Mouse (Mus musculus) neutrophil, adult 65 days (primary cell): ENCODE data around the gene Pld5. TPM values are rescaled to one million over a fixed set of nuclear protein-coding genes. Genes with fewer than 3 reads are reported as not detected.

Experiments
- total RNA-seq: library from RNA; stranded (reverse); gene quantifications from 2 replicates; pipeline ENCODE4 v1.2.4, GENCODE M21; 2023

The Pld5 gene
- not detected in 2 replicates for total RNA-seq

DNA sequence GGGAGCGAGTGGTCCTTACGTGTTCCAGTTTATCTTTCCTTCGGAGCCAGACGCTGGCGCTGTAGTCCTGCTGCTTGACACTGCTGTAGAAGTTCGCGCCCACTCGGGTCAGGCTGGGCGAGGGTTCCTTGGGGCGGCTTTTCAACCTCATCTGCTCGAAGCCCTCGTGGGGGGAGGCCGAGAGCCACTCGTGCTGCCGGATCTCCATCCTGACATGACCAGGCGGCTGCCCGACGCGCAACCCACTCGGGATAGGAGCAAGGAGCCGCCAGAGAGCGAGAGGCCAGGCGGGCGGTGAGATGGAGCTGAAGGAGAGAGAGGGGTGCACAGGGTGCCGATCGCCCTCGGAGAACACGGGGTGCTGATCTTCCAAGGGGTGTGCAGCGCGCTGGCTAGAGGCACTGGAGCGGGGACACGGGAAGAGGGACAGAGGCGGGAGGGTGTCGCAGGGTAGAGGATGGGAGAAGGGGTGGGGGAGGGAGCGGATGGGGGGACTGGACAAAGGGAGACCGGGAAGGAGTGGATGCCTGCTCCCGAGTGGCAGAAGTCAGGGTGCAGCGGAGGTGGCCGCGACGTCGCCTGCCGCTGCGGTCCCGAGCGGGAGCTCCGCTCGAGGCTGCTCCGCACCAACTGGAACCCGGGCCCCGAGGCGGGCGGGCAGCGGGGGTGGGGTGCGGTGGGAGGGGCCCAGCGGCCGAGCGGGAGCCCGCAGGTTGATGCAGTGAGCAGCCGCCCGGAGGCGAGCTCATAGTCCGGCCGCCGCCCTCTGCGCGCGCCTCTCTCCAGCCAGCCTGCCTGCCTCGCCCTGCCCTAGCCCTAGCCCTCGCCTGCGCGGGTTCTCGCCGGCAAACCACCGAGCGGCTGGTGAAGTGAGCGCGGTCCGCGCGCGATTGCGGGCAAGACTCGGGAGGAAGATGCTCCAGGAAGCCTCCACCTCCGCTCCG lies at the start of gene Pld5:
Gene Pld5, minus strand, starts transcription at position 646 of the 944 bp plus-strand sequence.

DNA sequence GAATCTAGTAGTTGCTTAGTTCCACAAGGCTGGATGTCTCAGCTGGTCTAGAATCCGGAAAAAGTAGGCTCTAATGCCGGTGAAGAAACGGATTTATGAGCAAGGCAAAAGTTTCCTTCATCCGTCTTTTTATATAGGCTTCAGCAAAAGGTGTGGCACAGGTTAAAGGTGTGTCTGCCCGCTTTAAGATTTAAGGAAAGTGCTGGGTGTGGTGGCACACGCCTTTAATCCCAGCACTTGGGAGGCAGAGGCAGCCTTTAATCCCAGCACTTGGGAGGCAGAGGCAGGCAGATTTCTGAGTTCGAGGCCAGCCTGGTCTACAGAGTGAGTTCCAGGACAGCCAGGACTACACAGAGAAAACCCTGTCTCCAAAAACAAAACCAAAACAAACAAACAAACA lies 296.1 kb downstream of the Pld5 start, which contains the start of gene Rbm8a2:
Gene Rbm8a2, minus strand, starts transcription at position 101 of the 400 bp plus-strand sequence.

DNA sequence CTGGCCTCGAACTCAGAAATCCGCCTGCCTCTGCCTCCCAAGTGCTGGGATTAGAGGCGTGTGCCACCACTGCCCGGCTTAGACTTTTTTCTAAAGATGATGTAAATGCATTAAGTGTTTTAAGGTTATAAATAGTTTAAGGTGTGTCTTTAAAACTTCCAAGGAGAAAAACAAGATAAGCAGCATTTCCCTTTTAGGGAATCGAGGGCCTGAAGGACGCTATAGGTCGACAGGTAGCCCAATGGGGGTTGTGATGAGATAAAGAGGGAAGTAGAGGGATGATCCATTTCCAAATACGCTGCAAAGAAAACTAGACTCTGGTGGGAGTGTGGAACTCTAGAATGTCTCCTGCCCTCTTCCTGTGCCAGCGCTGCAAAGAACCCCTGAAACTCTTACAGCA lies 355.1 kb downstream of the Pld5 start, which contains the start of gene Gm38100:
Gene Gm38100, plus strand, starts transcription at position 301 of the 400 bp plus-strand sequence.

